Mouse (Mus musculus) forebrain, embryonic 12.5 days (tissue): ENCODE data around the gene Agap1. TPM values are rescaled to one million over a fixed set of nuclear protein-coding genes. Genes with fewer than 3 reads are reported as not detected.
A peak's percentile ranks its signal among the peaks of the same experiment; 100 is the strongest.

Source experiments
- ATAC-seq: fragments of 200-750 bp; cut with Nextera tagmentation; 2 replicates; pipeline ENCODE4 v1.8.0; 2017; ENCODE audit warnings: moderate TSS enrichment; ENCODE audit not compliant: low FRiP score
- H3K27ac ChIP-seq: fragments of 300-500 bp; sonication (generic); 2 replicates; pipeline ENCODE4 v1.5.1; 2016; ENCODE audit warnings: mild to moderate bottlenecking
- H3K27me3 ChIP-seq: fragments of 300-500 bp; sonication (generic); 2 replicates; pipeline ENCODE4 v1.6.1; 2016; ENCODE audit warnings: mild to moderate bottlenecking
- H3K36me3 ChIP-seq: fragments of 300-500 bp; sonication (generic); replicated peaks from 2 replicates; pipeline ENCODE4 v1.6.1; 2016; ENCODE audit warnings: mild to moderate bottlenecking
- H3K4me1 ChIP-seq: fragments of 300-500 bp; sonication (generic); 2 replicates; pipeline ENCODE4 v1.6.1; 2016
- H3K4me2 ChIP-seq: fragments of 300-500 bp; sonication (generic); 2 replicates; pipeline ENCODE4 v1.6.1; 2016; ENCODE audit warnings: mild to moderate bottlenecking, moderate library complexity
- H3K4me3 ChIP-seq: fragments of 300-500 bp; sonication (generic); replicated peaks from 2 replicates; pipeline ENCODE4 v1.5.1; 2016; ENCODE audit warnings: mild to moderate bottlenecking
- H3K9ac ChIP-seq: fragments of 300-500 bp; sonication (generic); 2 replicates; pipeline ENCODE4 v1.6.1; 2016; ENCODE audit warnings: mild to moderate bottlenecking
- H3K9me3 ChIP-seq: fragments of 300-500 bp; sonication (generic); 2 replicates; pipeline ENCODE4 v1.6.1; 2016
- WGBS: fragments of 180-500 bp; shearing (Covaris S2); methylation state at CpG from one replicate; pipeline ENCODE4 v1.1.7; 2016; 5-methylcytosine and 5-hydroxymethylcytosine counted together
- polyA plus RNA-seq: library from polyadenylated mRNA; unstranded; fragments of >200 nt; fragmentation: Nextera tagmentation; extraction: Ambion mirVana; gene quantifications from 2 replicates; pipeline ENCODE4 v1.2.1, GENCODE M21; 2016

The Agap1 gene
- polyA plus RNA-seq, 1 experiment from 2014 or later = 49.9 TPM

GRCm38 (mm10) chr1:89541151-89541550, 86.5 kb downstream of the Agap1 start:
- ATAC-seq = 0 out of 2 replicates have a peak, but pooled peaks have one; percentile 39
- Histone ChIP-seq H3K27me3 (no peaks in the 10 kb centered on the region), H3K4me2 (no peak overlapping the region), H3K4me1 (peaks cover 38% of the 10 kb centered on the region), H3K36me3 (no peaks in the 10 kb centered on the region), H3K27ac (peak overlapping the region; percentile 62; the same call in 1 of the 2 replicates), H3K9ac (no peak overlapping the region), H3K9me3 (no peaks in the 10 kb centered on the region), H3K4me3 (no peak overlapping the region)
- WGBS = 50% methylated on average over 13 of the region's 13 CpGs

- 24% methylated on average over 6 of the region's 6 CpGs for WGBS
Measured at GRCm38 (mm10) chr1:89542464-89542863, 87.9 kb downstream of the Agap1 start.

DNA sequence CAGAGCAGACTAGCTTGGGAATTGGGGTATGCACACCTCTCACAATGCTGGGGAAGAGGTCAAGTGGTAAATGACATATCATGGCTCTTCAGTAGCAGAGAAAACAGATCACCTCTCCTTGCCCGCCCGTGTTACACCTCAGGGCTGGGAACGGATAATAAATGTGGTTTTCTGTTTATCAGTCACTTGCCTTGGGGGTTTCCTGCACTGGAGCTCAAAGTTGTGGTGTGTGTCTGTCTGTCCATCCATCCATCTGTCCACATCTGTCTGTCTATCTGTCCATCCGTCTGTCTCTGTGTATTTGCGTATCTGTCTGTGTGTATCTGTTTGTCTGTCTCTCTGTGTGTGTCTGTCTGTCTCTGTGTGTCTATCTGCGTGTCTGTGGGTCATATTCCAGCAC, 88.7 kb downstream of the Agap1 start:
- Histone ChIP-seq H3K27me3 (0 out of 2 replicates have a peak, but pooled peaks cover 7% of the 10 kb centered on the region), H3K27ac (0 out of 2 replicates have a peak overlapping the region, but pooled peaks have one; percentile 70), H3K36me3 (no peaks in the 10 kb centered on the region), H3K4me1 (peaks cover 52% of the 10 kb centered on the region), H3K9ac (no peak overlapping the region), H3K4me3 (no peak overlapping the region), H3K4me2 (no peak overlapping the region), H3K9me3 (no peaks in the 10 kb centered on the region)
- ATAC-seq = no peak
- WGBS = 92% methylated on average over 6 of the region's 6 CpGs

More at GRCm38 (mm10) chr1:89542464-89542863, 87.9 kb downstream of the Agap1 start:
- H3K4me1 ChIP-seq = peaks cover 43% of the 10 kb centered on the region
- peak overlapping the region; percentile 70 for H3K27ac ChIP-seq
- ATAC-seq = peak; percentile 76
- 0 out of 2 replicates have a peak, but pooled peaks cover 3% of the 10 kb centered on the region for H3K27me3 ChIP-seq
- H3K36me3 ChIP-seq = no peaks in the 10 kb centered on the region
- H3K9me3 ChIP-seq = no peaks in the 10 kb centered on the region
- H3K4me3 ChIP-seq = no peak overlapping the region
- H3K4me2 ChIP-seq = peak overlapping the region; percentile 1; the same call in 1 of the 2 replicates
- H3K9ac ChIP-seq = no peak overlapping the region

- H3K9me3 ChIP-seq = no peaks in the 10 kb centered on the region
- no peak overlapping the region for H3K27ac ChIP-seq
- no peak overlapping the region for H3K4me3 ChIP-seq
- H3K27me3 ChIP-seq = 0 out of 2 replicates have a peak, but pooled peaks cover 10% of the 10 kb centered on the region
- no peak overlapping the region for H3K4me2 ChIP-seq
- peaks cover 59% of the 10 kb centered on the region for H3K4me1 ChIP-seq
- H3K36me3 ChIP-seq = no peaks in the 10 kb centered on the region
- ATAC-seq = no peak
- H3K9ac ChIP-seq = no peak overlapping the region
- WGBS = 94% methylated on average over 4 of the region's 4 CpGs
Measured at GRCm38 (mm10) chr1:89544094-89544493, 89.5 kb downstream of the Agap1 start.

- no peak for ATAC-seq
- Histone ChIP-seq H3K9me3 (no peaks in the 10 kb centered on the region), H3K27ac (no peak overlapping the region), H3K4me3 (no peak overlapping the region), H3K4me2 (no peak overlapping the region), H3K4me1 (peaks cover 67% of the 10 kb centered on the region), H3K27me3 (0 out of 2 replicates have a peak, but pooled peaks cover 10% of the 10 kb centered on the region), H3K9ac (no peak overlapping the region), H3K36me3 (no peaks in the 10 kb centered on the region)
- WGBS = 88% methylated on average over 4 of the region's 4 CpGs
Measured at GRCm38 (mm10) chr1:89545099-89545498, 90.5 kb downstream of the Agap1 start.

GRCm38 (mm10) chr1:89547525-89548504, 93.2 kb downstream of the Agap1 start:
- H3K4me1 ChIP-seq = peaks cover 59% of the 10 kb centered on the region
- peaks cover 19% of the 10 kb centered on the region; the same call in 1 of the 2 replicates for H3K27me3 ChIP-seq
- H3K4me3 ChIP-seq = no peak overlapping the region
- H3K9ac ChIP-seq = no peak overlapping the region
- no peak overlapping the region for H3K4me2 ChIP-seq
- WGBS = 44% methylated on average over 18 of the region's 18 CpGs
- no peak for ATAC-seq
- peak overlapping the region; percentile 47; the same call in 1 of the 2 replicates for H3K27ac ChIP-seq
- H3K36me3 ChIP-seq = no peaks in the 10 kb centered on the region
- no peaks in the 10 kb centered on the region for H3K9me3 ChIP-seq

- 12% methylated on average over 25 of the region's 25 CpGs for WGBS
- no peaks in the 10 kb centered on the region for H3K36me3 ChIP-seq
- peaks cover 20% of the 10 kb centered on the region; the same call in 1 of the 2 replicates for H3K27me3 ChIP-seq
- peak overlapping the region; percentile 13; the same call in 1 of the 2 replicates for H3K4me3 ChIP-seq
- peak; percentile 93 for ATAC-seq
- peak overlapping the region; percentile 48 for H3K4me2 ChIP-seq
- H3K9me3 ChIP-seq = no peaks in the 10 kb centered on the region
- H3K4me1 ChIP-seq = peaks cover 56% of the 10 kb centered on the region
- H3K27ac ChIP-seq = peak overlapping the region; percentile 88
- H3K9ac ChIP-seq = peak overlapping the region; percentile 36; the same call in 1 of the 2 replicates
Measured at GRCm38 (mm10) chr1:89550061-89550869, 95.7 kb downstream of the Agap1 start.

- no peaks in the 10 kb centered on the region for H3K36me3 ChIP-seq
- 87% methylated on average over 1 of the region's 1 CpGs for WGBS
Measured at GRCm38 (mm10) chr1:89552470-89552869, 97.9 kb downstream of the Agap1 start.

DNA sequence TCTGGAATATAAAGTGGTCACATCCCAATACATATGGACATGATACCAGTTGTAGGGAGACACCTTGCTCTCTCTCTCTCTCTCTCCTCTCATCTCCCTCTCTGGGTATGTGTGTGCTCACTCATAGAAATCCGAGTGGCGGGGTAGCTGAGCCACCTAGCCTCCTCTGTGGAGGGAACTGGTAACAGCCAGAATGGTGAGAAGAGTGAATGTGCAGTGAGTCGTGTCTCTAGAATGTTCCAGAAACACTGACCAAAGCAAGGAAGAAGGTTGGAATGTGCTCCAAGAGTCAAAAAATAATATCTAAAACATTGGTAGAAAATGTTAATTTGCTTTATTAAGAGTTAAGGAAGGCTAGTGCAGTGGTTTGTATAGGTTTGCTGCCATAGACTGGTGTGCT, 99.2 kb downstream of the Agap1 start:
- WGBS = 89% methylated on average over 3 of the region's 3 CpGs
- no peak for ATAC-seq
- Histone ChIP-seq H3K9me3 (no peaks in the 10 kb centered on the region), H3K4me1 (peaks cover 64% of the 10 kb centered on the region), H3K36me3 (no peaks in the 10 kb centered on the region), H3K27me3 (peaks cover 10% of the 10 kb centered on the region; the same call in 1 of the 2 replicates), H3K4me3 (no peak overlapping the region), H3K9ac (no peak overlapping the region), H3K27ac (no peak overlapping the region), H3K4me2 (no peak overlapping the region)

More at GRCm38 (mm10) chr1:89552470-89552869, 97.9 kb downstream of the Agap1 start:
- Histone ChIP-seq H3K9me3 (no peaks in the 10 kb centered on the region), H3K4me3 (no peak overlapping the region), H3K4me1 (peaks cover 66% of the 10 kb centered on the region), H3K27me3 (peaks cover 17% of the 10 kb centered on the region; the same call in 1 of the 2 replicates), H3K27ac (no peak overlapping the region), H3K9ac (no peak overlapping the region), H3K4me2 (no peak overlapping the region)
- ATAC-seq = no peak

- Histone ChIP-seq H3K4me3 (no peak overlapping the region), H3K4me1 (peaks cover 54% of the 10 kb centered on the region), H3K9me3 (no peaks in the 10 kb centered on the region), H3K4me2 (no peak overlapping the region), H3K9ac (no peak overlapping the region), H3K36me3 (no peaks in the 10 kb centered on the region), H3K27me3 (peaks cover 10% of the 10 kb centered on the region; the same call in 1 of the 2 replicates), H3K27ac (no peak overlapping the region)
- 82% methylated on average over 18 of the region's 18 CpGs for WGBS
- no peak for ATAC-seq
Measured at GRCm38 (mm10) chr1:89554969-89555856, 100.6 kb downstream of the Agap1 start.

GRCm38 (mm10) chr1:89556006-89556405, 101.4 kb downstream of the Agap1 start:
- no peak overlapping the region for H3K4me2 ChIP-seq
- no peak overlapping the region for H3K27ac ChIP-seq
- H3K27me3 ChIP-seq = peaks cover 10% of the 10 kb centered on the region; the same call in 1 of the 2 replicates
- H3K9me3 ChIP-seq = no peaks in the 10 kb centered on the region
- H3K9ac ChIP-seq = no peak overlapping the region
- H3K4me3 ChIP-seq = no peak overlapping the region
- ATAC-seq = no peak
- peaks cover 53% of the 10 kb centered on the region for H3K4me1 ChIP-seq
- no peaks in the 10 kb centered on the region for H3K36me3 ChIP-seq
- WGBS = 88% methylated on average over 7 of the region's 7 CpGs
